Mouse (Mus musculus): Measurements from ENCODE around the gene Lpcat3. TPM values are rescaled to one million over a fixed set of nuclear protein-coding genes. Genes with fewer than 3 reads are reported as not detected.
"Not testable (repeated sequence)": the region's sequence is repeated elsewhere in the genome, so short reads cannot be mapped to it uniquely, and the experiment has no call there.

The Lpcat3 gene
- 42.4 and 42.9 TPM in 2 replicates for polyA plus RNA-seq (2014; fragmentation: Nextera tagmentation; extraction: Ambion mirVana)

GRCm38 (mm10) chr6:124662477-124663423 lies at the start of gene Lpcat3:
Gene Lpcat3, plus strand, starts transcription at chr6:124663027.
- Histone ChIP-seq H3K4me2 (replicated peaks) (peak within 1 kb of the TSS; percentile 71), H3K9ac (peak within 1 kb of the TSS; percentile 71), H3K9me3 (ENCODE audit: control insufficient read depth, low read length) (no peaks in the 10 kb centered on the region), H3K4me3 (replicated peaks; ENCODE audit: low read length) (peak within 1 kb of the TSS; percentile 65), H3K27me3 (ENCODE audit: control insufficient read depth, insufficient read depth, low read length) (no peaks in the 10 kb centered on the region), H3K36me3 (replicated peaks; ENCODE audit: control insufficient read depth, insufficient read depth) (no peaks in the 10 kb centered on the region), H3K27ac (peak within 1 kb of the TSS; percentile 84), H3K4me1 (replicated peaks; ENCODE audit: control insufficient read depth, insufficient read depth, low read length) (peaks cover 11% of the 10 kb centered on the region; the same call in 1 of the 2 replicates)
- DNase-seq (ENCODE audit: low spot score) = peak; percentile 95
- WGBS = under 1% methylated on average over 68 of the region's 87 CpGs
- peak; percentile 98 for ATAC-seq (ENCODE audit: low FRiP score)

- ATAC-seq (ENCODE audit: low FRiP score) (no peak), DNase-seq (ENCODE audit: low spot score) (no peak)
- WGBS = 90% methylated on average over 13 of the region's 13 CpGs
- no peaks in the 10 kb centered on the region for H3K4me1 ChIP-seq (replicated peaks; ENCODE audit: control insufficient read depth, insufficient read depth, low read length)
- no peak overlapping the region for H3K27ac ChIP-seq
- H3K4me2 ChIP-seq (replicated peaks) = no peak overlapping the region
- H3K4me3 ChIP-seq (replicated peaks; ENCODE audit: low read length) = no peak overlapping the region
- no peaks in the 10 kb centered on the region for H3K36me3 ChIP-seq (replicated peaks; ENCODE audit: control insufficient read depth, insufficient read depth)
- H3K9ac ChIP-seq = no peak overlapping the region
- H3K27me3 ChIP-seq (ENCODE audit: control insufficient read depth, insufficient read depth, low read length) = no peaks in the 10 kb centered on the region
- H3K9me3 ChIP-seq (ENCODE audit: control insufficient read depth, low read length) = no peaks in the 10 kb centered on the region
Observed at GRCm38 (mm10) chr6:124625612-124626011, 37.2 kb upstream of the Lpcat3 start.

- not testable (repeated sequence) for H3K4me2 ChIP-seq (replicated peaks); H3K4me1 ChIP-seq (replicated peaks; ENCODE audit: control insufficient read depth, insufficient read depth, low read length); DNase-seq (ENCODE audit: low spot score); ATAC-seq (ENCODE audit: low FRiP score); H3K9me3 ChIP-seq (ENCODE audit: control insufficient read depth, low read length); H3K36me3 ChIP-seq (replicated peaks; ENCODE audit: control insufficient read depth, insufficient read depth); H3K4me3 ChIP-seq (replicated peaks; ENCODE audit: low read length); H3K27me3 ChIP-seq (ENCODE audit: control insufficient read depth, insufficient read depth, low read length); H3K27ac ChIP-seq; H3K9ac ChIP-seq
- 46% methylated on average over 1 of the region's 1 CpGs for WGBS
Observed at GRCm38 (mm10) chr6:124626184-124626583, 36.6 kb upstream of the Lpcat3 start.

GRCm38 (mm10) chr6:124630763-124631162 lies 32.1 kb upstream of the Lpcat3 start:
- 81% methylated on average over 4 of the region's 4 CpGs for WGBS
- H3K9me3 ChIP-seq (ENCODE audit: control insufficient read depth, low read length) = no peaks in the 10 kb centered on the region
- H3K9ac ChIP-seq = no peak overlapping the region
- H3K4me2 ChIP-seq (replicated peaks) = no peak overlapping the region
- no peaks in the 10 kb centered on the region for H3K4me1 ChIP-seq (replicated peaks; ENCODE audit: control insufficient read depth, insufficient read depth, low read length)
- H3K4me3 ChIP-seq (replicated peaks; ENCODE audit: low read length) = no peak overlapping the region
- ATAC-seq (ENCODE audit: low FRiP score) (no peak), DNase-seq (ENCODE audit: low spot score) (no peak)
- H3K27ac ChIP-seq = no peak overlapping the region
- no peaks in the 10 kb centered on the region for H3K36me3 ChIP-seq (replicated peaks; ENCODE audit: control insufficient read depth, insufficient read depth)
- no peaks in the 10 kb centered on the region for H3K27me3 ChIP-seq (ENCODE audit: control insufficient read depth, insufficient read depth, low read length)

GRCm38 (mm10) chr6:124635985-124636384 lies 26.8 kb upstream of the Lpcat3 start, which contains the start of gene C1s2:
Gene C1s2, minus strand, starts transcription at chr6:124636085.
- not testable (repeated sequence) for H3K4me2 ChIP-seq (replicated peaks); H3K36me3 ChIP-seq (replicated peaks; ENCODE audit: control insufficient read depth, insufficient read depth); H3K9ac ChIP-seq; H3K4me3 ChIP-seq (replicated peaks; ENCODE audit: low read length); DNase-seq (ENCODE audit: low spot score); ATAC-seq (ENCODE audit: low FRiP score); H3K27ac ChIP-seq; H3K27me3 ChIP-seq (ENCODE audit: control insufficient read depth, insufficient read depth, low read length); H3K9me3 ChIP-seq (ENCODE audit: control insufficient read depth, low read length); H3K4me1 ChIP-seq (replicated peaks; ENCODE audit: control insufficient read depth, insufficient read depth, low read length)
- WGBS = 77% methylated on average over 2 of the region's 2 CpGs

GRCm38 (mm10) chr6:124636858-124637460 lies 25.9 kb upstream of the Lpcat3 start:
- not testable (repeated sequence) for H3K9me3 ChIP-seq (ENCODE audit: control insufficient read depth, low read length); H3K4me3 ChIP-seq (replicated peaks; ENCODE audit: low read length); H3K36me3 ChIP-seq (replicated peaks; ENCODE audit: control insufficient read depth, insufficient read depth); DNase-seq (ENCODE audit: low spot score); H3K4me1 ChIP-seq (replicated peaks; ENCODE audit: control insufficient read depth, insufficient read depth, low read length); H3K9ac ChIP-seq; ATAC-seq (ENCODE audit: low FRiP score); H3K27ac ChIP-seq; H3K27me3 ChIP-seq (ENCODE audit: control insufficient read depth, insufficient read depth, low read length); H3K4me2 ChIP-seq (replicated peaks)
- WGBS = 54% methylated on average over 6 of the region's 6 CpGs

- Histone ChIP-seq H3K4me1 (replicated peaks; ENCODE audit: control insufficient read depth, insufficient read depth, low read length) (no peaks in the 10 kb centered on the region), H3K9me3 (ENCODE audit: control insufficient read depth, low read length) (no peaks in the 10 kb centered on the region), H3K4me3 (replicated peaks; ENCODE audit: low read length) (no peak overlapping the region), H3K4me2 (replicated peaks) (no peak overlapping the region), H3K36me3 (replicated peaks; ENCODE audit: control insufficient read depth, insufficient read depth) (no peaks in the 10 kb centered on the region), H3K27ac (no peak overlapping the region), H3K27me3 (ENCODE audit: control insufficient read depth, insufficient read depth, low read length) (no peaks in the 10 kb centered on the region), H3K9ac (no peak overlapping the region)
- ATAC-seq (ENCODE audit: low FRiP score) (no peak), DNase-seq (ENCODE audit: low spot score) (no peak)
- 86% methylated on average over 3 of the region's 4 CpGs for WGBS
Observed at GRCm38 (mm10) chr6:124640041-124640440, 22.8 kb upstream of the Lpcat3 start.

- Histone ChIP-seq H3K9me3 (ENCODE audit: control insufficient read depth, low read length) (no peaks in the 10 kb centered on the region), H3K4me1 (replicated peaks; ENCODE audit: control insufficient read depth, insufficient read depth, low read length) (no peaks in the 10 kb centered on the region), H3K4me3 (replicated peaks; ENCODE audit: low read length) (no peak overlapping the region), H3K9ac (no peak overlapping the region), H3K36me3 (replicated peaks; ENCODE audit: control insufficient read depth, insufficient read depth) (no peaks in the 10 kb centered on the region), H3K27me3 (ENCODE audit: control insufficient read depth, insufficient read depth, low read length) (no peaks in the 10 kb centered on the region), H3K4me2 (replicated peaks) (no peak overlapping the region), H3K27ac (no peak overlapping the region)
- DNase-seq (ENCODE audit: low spot score) = peak; percentile 39
- WGBS = 42% methylated on average over 8 of the region's 8 CpGs
- no peak for ATAC-seq (ENCODE audit: low FRiP score)
Observed at GRCm38 (mm10) chr6:124640997-124641396, 21.8 kb upstream of the Lpcat3 start.

- no peaks in the 10 kb centered on the region for H3K4me1 ChIP-seq (replicated peaks; ENCODE audit: control insufficient read depth, insufficient read depth, low read length)
- H3K4me3 ChIP-seq (replicated peaks; ENCODE audit: low read length) = no peak overlapping the region
- WGBS = 69% methylated on average over 1 of the region's 1 CpGs
- ATAC-seq (ENCODE audit: low FRiP score) (no peak), DNase-seq (ENCODE audit: low spot score) (no peak)
- no peak overlapping the region for H3K9ac ChIP-seq
- H3K27me3 ChIP-seq (ENCODE audit: control insufficient read depth, insufficient read depth, low read length) = no peaks in the 10 kb centered on the region
- H3K27ac ChIP-seq = no peak overlapping the region
- no peaks in the 10 kb centered on the region for H3K36me3 ChIP-seq (replicated peaks; ENCODE audit: control insufficient read depth, insufficient read depth)
- no peak overlapping the region for H3K4me2 ChIP-seq (replicated peaks)
- no peaks in the 10 kb centered on the region for H3K9me3 ChIP-seq (ENCODE audit: control insufficient read depth, low read length)
Observed at GRCm38 (mm10) chr6:124646394-124646793, 16.4 kb upstream of the Lpcat3 start.
